Mouse (Mus musculus): ENCODE measurements around the gene Gm20518.

DNA sequence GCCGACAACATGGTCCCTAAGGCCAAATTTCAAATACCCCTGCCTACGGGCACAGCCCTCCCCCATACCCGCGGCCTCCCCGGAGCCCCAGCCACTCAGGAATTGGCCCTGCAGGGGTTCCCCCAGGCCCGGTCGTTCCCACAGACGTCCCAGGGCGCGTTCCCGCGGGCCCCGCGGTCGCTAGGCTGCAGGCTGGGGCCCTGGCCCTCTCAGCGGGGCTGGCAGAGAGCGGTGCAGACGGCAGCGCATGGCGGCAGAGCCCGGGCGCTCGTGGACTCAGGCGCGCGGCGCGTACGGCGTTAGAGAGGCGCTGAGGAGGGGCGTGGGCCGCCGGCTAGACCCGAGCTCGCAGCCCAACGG, 58.2 kb downstream of the Gm20518 start:
- TF ChIP-seq CTCF (IDR thresholded peaks at IDR 0.05; ENCODE audit: borderline replicate concordance, insufficient read depth, low read length), result no peak
- TF ChIP-seq POLR2A (IDR thresholded peaks at IDR 0.05; ENCODE audit: low read depth, low read length), result no peak

All from embryonic fibroblast, embryonic 13.5 days (primary cell).